Mouse (Mus musculus) splenic B cell, adult 2 months (primary cell): ENCODE results near the gene Prdm11.

ENCODE experiments used
- DNase-seq: peaks from one replicate; pipeline ENCODE4 v3.0.0-alpha.2; 2011; ENCODE audit warnings: low read depth, low spot score
- H3K27me3 ChIP-seq: 2 replicates; pipeline ENCODE4 v1.6.1; 2012; ENCODE audit warnings: mild to moderate bottlenecking, low read length, moderate library complexity, mixed read lengths; ENCODE audit not compliant: control insufficient read depth, poor library complexity, insufficient read depth, severe bottlenecking
- H3K36me3 ChIP-seq: 2 replicates; pipeline ENCODE4 v1.6.1; 2012; ENCODE audit warnings: mild to moderate bottlenecking, low read length, moderate library complexity, mixed read lengths; ENCODE audit not compliant: control insufficient read depth, poor library complexity, insufficient read depth, severe bottlenecking

The Prdm11 gene

DNA sequence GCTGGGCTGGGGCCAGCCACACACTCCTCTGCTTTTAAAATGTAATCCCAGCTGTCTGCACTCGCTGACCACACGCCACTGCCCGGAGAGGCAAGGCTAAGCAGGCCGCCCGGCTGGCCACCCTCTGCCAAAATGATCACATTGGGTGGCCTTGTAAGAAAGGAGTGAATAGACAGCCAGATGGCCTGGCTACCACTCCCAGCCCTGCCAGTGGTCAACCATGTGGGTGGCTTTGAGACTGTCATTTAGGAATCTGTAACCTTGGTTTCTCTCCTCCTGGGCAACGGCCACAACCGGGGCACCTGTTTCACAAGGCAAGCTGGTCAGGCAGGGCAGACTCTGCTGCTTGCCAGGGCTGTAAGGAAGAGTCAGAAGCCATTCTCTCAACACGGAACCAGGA is 13.9 kb downstream of the Prdm11 start:
- H3K27me3 ChIP-seq, result no peaks in the 10 kb centered on the region
- H3K36me3 ChIP-seq, result no peaks in the 10 kb centered on the region
- DNase-seq, result no peak

DNA sequence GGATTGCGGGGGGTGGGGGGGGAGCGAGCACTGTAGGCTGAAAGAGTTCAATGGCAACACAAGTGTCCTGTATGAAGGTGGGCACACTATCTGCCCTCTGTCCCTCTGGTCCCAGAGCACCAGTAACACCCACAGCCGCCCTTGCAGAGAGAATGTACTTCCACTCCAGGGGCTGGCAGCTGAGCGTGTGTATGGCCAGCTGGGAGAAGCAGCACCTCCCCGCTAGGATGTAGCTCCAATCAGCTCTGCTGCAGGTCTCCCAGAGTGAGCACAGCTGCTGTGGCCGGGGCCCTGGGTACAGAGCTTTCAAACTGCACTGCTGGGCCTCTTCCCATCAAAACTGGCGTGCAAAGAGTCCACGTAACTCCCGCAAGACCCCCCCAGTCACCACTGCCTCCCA is 14.9 kb downstream of the Prdm11 start:
- H3K27me3 ChIP-seq, result no peaks in the 10 kb centered on the region
- no peaks in the 10 kb centered on the region for H3K36me3 ChIP-seq
- DNase-seq, result no peak

DNA sequence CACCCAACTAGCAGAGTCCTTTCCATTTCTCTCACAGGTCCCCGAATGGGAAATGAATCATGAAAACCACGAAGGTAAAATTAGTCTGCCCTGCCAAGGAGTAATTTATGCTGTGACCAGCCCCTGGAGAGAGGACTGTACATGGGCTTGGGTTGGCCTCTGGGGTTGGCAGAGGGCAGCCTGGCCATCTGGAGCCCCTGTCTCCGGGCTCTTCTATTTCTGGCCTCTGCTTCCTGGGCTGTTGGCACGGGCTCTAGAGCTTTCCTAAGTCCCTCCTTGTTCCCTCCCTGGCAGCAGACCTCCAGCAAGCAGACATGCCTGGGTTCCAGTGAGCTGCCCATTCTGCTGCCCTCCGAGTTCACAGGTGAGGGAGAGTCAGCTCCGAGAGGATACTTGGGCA is 15.9 kb downstream of the Prdm11 start:
- no peak for DNase-seq
- H3K27me3 ChIP-seq, result no peaks in the 10 kb centered on the region

DNA sequence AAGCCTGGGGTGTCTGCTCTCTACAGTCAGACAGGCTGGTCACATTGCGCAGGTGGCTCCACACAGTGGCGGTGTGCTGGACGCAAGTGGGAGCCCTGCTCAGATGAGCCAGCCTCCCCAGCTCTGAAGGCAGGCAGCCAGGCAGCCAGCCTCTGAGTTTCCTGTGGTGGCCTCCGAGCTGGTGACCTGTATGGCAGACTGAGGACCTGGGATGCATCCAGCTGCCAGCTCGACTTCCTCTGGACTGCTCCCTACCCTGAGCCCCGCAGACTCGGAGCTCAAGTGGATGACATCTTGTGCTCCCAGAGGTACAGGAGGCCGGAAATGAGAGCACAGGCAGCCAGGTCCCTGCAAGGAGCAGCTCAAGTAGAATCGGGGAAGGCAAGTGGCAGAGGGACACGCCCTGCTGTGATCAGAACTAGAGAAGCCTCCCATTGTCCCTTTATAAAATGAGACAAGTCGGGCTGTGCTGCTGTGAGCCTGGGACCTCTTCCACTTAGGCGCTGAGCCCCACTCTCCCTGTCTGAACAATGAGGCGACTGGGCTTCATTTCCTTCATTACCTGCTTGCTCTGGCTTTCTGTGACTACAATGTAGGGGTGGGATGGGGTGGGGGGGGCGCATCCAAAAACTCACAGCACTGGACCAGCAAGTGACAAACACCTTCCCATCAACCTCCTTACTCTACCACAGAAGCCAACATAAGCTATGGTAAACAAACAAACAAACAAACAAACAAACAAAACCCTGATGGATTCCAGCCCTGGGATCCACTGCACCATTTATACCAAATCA is 16.5 kb downstream of the Prdm11 start:
- DNase-seq, result no peak
- no peaks in the 10 kb centered on the region for H3K36me3 ChIP-seq
- H3K27me3 ChIP-seq, result no peaks in the 10 kb centered on the region

More for the DNA sequence above, 15.9 kb downstream of the Prdm11 start:
- H3K36me3 ChIP-seq, result no peaks in the 10 kb centered on the region

DNA sequence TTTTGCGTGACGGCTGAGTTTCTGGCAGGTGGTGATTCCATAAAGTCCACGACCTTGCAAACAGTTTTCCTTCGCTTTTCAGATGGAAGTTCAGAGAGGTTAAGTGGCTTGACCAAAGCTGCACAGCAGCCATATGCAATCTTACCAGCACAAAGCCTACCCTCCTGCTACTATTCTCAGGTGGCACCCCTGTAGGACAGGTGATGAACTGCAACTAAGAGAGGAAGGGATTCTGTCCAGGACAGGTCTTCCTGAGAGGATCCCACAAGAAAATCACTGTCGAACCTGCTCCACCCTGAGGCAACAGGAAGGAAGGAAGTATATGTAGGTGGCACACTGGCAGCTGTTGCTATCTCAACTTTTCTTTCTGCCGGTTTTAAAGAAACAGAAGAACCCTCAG is 17.1 kb downstream of the Prdm11 start:
- Histone ChIP-seq H3K27me3 (no peaks in the 10 kb centered on the region), H3K36me3 (no peaks in the 10 kb centered on the region)
- no peak for DNase-seq

DNA sequence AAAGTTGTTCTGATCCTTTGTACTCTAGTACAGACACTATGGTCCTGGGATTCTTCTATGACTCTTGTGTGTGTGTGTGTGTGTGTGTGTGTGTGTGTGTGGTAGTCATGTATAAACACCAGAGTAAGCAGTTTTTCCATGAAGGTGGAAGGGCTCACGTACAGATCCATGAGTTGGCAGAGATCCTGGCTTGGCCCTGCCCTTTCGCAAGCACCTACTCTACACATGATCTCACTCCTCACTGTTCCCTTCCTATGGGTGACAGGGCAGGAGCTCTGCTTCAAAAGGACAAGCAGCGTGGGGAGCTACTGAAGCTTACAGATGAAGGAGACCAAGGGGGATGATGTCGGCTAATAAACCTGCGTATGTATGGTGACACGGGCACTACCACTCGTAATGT is 18.3 kb downstream of the Prdm11 start:
- Histone ChIP-seq H3K27me3 (no peaks in the 10 kb centered on the region), H3K36me3 (no peaks in the 10 kb centered on the region)

DNA sequence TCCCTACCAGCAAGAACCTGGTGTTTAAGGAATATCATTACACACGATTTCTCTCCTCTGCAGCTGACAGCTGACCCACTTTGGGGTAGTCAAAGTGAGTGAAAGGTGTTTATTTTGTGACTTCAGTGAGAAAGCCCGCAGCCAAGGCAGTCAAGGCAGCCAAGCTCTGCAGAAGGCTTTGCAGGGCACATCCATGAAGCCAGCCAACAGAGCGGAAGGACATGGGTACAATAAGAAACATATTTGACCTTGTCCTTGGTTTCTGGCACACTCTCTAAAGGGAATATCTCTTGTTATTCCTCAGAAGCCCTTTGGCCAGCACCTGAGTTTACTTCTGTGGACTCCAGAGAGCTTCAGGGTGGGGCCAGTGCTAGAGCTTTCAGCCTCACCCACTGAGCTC is 21.5 kb downstream of the Prdm11 start:
- Histone ChIP-seq H3K27me3 (no peaks in the 10 kb centered on the region), H3K36me3 (no peaks in the 10 kb centered on the region; the same call in 1 of the 2 replicates)
- DNase-seq, result no peak

More for the DNA sequence above, 18.3 kb downstream of the Prdm11 start:
- no peak for DNase-seq

DNA sequence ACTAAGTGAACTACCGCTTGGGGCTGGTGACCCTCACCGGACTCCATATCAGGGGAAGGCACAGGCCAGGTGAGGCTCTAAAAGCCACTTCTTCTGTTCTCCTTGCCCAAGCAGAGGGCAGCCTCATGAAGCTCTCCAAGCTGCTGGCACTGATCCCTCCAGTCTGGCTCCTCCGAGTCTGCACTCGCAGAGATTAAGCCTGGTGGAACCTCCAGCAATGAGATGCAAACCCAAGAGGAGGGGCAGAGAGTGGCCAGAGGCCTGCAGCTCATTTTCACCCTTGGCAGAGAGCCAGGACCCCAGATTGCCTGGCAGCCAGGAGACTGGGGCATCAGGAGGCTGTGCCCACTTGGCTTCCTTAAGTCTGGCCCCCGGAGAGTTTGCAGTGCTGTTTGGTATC is 27.1 kb downstream of the Prdm11 start:
- DNase-seq, result no peak
- Histone ChIP-seq H3K36me3 (no peaks in the 10 kb centered on the region; the same call in 1 of the 2 replicates), H3K27me3 (no peaks in the 10 kb centered on the region)

DNA sequence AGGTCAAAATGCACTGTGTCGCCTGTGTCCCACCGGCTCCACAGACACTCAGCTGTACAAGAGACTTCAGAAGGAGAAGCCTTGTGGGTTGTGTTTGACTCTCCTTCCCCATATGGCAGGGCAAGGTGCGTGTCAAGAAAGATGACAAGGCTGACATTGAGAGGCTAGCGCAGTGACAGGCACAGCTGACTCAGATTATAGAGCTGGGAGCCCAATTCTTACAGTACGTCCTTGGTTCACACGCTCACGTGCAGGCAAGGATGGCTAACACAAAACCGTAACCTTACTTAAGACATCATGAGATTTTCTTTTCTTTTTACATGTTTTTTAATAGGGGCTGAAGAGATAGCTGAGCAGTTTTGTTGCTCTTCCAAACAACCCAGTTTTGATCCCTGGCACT is 28.8 kb downstream of the Prdm11 start:
- no peaks in the 10 kb centered on the region for H3K27me3 ChIP-seq
- DNase-seq, result no peak
- peaks cover 2% of the 10 kb centered on the region; the same call in 1 of the 2 replicates for H3K36me3 ChIP-seq

DNA sequence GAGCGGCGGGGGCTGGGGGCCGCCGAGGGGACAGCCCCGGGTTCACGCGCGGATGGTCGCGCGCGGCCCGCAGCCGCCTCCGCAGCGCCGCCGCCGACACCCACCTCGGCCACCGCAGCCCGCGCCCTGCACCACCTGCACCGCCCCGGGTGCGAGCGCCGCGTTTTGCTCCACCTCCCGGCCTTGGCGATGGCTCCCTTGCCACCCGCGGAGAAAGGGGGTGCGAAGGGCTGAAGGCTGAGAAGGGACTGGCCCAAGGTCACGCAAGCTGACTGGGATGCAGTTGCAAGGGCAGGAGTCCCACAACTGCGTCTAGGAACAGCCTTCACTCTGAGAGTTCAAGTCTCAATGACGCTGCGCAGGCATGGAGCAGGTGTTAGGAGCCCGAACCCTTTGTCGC is 30.9 kb downstream of the Prdm11 start:
- no peaks in the 10 kb centered on the region for H3K27me3 ChIP-seq
- peak; percentile 19 for DNase-seq
- H3K36me3 ChIP-seq, result peaks cover 2% of the 10 kb centered on the region; the same call in 1 of the 2 replicates

DNA sequence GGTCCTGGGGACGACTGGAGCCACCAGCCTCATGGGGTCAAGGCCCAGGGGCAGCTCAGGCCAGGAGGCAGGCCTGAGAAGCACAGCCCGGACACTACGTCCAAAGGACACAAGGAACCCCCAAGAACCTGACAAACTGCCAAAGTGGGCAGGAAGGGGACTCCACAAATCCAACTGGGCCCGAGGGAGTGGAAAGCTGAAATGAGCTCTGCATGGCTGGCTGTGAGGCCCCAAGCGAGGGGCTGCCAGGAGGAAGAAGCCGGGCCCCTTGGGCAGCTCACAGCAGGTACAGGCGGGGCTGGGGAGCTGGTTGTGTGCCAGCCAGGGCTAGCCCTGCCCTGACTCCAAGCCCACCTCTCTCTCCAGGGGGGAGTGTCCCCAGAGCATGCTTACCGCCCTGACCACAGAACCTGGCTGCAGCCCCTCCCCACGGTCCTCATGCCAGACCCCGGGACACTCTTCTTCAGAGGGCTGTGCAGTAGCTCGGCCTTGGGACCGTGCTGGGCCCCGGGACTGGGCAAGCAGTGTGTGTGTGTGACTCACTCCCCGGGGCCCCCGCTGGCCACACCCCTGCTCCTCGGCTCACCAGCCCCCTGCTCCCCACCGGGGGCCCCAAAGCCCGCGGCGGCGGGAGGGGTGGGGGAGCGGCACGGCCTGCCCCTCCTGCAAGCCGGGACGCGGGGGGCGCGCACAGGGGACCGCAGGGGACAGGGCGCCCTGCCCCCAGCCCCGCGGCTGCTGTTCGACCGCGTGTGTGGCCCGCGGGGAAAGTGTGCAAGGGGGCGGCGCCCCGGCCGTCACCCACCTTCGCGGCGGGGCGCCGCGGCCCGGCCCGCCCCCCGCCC is 31.7 kb downstream of the Prdm11 start:
- H3K27me3 ChIP-seq, result no peaks in the 10 kb centered on the region
- peak; percentile 14 for DNase-seq

DNA sequence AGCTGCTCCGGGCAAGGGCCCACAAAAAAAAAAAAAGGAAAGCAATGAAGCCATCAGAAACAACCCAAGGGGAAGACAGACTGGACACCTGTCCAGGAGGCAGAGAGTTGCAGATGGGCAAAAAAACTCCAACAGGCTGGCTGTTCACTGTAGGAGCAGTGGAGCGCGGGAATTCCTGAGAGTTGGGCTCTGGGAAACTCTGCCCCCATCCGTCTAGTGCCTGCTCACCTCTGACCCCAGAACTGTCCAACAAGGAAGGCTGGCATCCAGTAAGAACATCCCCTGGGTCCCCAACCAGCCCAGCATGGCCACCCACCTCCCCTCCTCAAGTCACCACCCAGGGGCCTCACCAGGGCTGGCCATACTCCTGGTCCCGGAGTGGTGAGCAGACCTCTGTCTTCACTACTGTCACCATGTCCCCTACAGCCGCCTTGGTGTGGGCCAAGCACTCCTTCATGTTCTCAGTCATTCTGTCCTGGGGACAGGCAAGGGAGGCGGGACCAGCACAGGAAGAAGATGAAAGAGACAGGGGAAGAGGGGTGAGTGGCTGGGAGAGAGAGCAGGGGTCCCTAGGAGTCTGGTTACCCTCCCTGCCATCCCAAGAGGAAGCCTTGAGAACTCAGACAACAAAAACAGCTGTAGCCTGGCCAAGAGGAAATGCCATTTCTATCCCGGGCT is 32.4 kb downstream of the Prdm11 start:
- DNase-seq, result no peak
- 0 out of 2 replicates have a peak, but pooled peaks cover 2% of the 10 kb centered on the region for H3K36me3 ChIP-seq
- no peaks in the 10 kb centered on the region for H3K27me3 ChIP-seq

More for the DNA sequence above, 31.7 kb downstream of the Prdm11 start:
- 0 out of 2 replicates have a peak, but pooled peaks cover 2% of the 10 kb centered on the region for H3K36me3 ChIP-seq

DNA sequence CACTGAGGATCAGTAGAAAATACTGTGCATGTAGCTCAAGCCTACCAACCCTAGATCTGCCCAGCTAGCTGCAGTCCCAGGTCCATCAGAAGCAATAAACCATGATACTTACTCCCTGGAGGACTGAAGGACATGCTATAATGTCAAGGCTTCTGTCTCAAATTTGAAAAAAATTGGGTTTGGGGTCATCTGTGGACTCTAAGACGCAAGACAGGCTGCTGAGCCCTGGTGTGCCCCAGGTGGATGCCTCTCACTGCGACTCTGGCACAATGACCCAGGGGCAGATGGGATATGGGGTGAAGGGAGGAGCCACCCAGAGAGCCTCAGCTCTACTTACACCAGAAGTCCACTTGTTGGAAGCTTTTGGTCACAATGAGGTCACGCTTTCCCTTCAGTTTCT is 33.0 kb downstream of the Prdm11 start:
- no peak for DNase-seq

DNA sequence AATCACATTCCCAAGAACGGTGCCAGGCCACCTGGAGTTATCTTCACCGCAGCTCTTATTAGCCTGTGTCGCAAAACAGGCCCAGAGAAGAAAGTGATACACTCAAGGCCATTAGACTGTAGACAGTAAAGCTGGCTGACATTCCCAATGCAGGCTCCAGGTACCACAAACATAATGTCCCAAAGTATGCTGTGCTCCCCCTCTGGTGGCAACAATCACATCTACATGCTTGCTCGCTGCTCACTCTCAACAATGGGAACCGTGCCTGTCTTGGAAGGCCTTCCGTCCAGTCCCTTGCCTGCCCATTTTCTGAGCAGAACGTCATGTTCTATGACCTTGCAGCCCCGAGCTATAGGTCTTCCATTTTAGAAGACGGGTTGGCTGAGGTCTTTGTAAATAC is 34.0 kb downstream of the Prdm11 start:
- Histone ChIP-seq H3K27me3 (no peaks in the 10 kb centered on the region), H3K36me3 (0 out of 2 replicates have a peak, but pooled peaks cover 2% of the 10 kb centered on the region)
- DNase-seq, result no peak

More for the DNA sequence above, 33.0 kb downstream of the Prdm11 start:
- Histone ChIP-seq H3K36me3 (0 out of 2 replicates have a peak, but pooled peaks cover 2% of the 10 kb centered on the region), H3K27me3 (no peaks in the 10 kb centered on the region)
